Mouse (Mus musculus) bone marrow macrophage, adult 2 months (primary cell): ENCODE results near the gene Phf7. TPM values are rescaled to one million over a fixed set of nuclear protein-coding genes. Genes with fewer than 3 reads are reported as not detected.
A peak's percentile ranks its signal among the peaks of the same experiment; 100 is the strongest.

Source experiments
- H3K27ac ChIP-seq: 2 replicates; pipeline ENCODE4 v1.5.1; 2012; ENCODE audit warnings: low read depth, low read length; ENCODE audit not compliant: insufficient read depth
- H3K4me1 ChIP-seq: 2 replicates; pipeline ENCODE4 v1.6.1; 2012; ENCODE audit warnings: low read length; ENCODE audit not compliant: control insufficient read depth, insufficient read depth
- H3K4me3 ChIP-seq: 2 replicates; pipeline ENCODE4 v1.5.1; 2012; ENCODE audit warnings: mild to moderate bottlenecking, low read length, moderate library complexity; ENCODE audit not compliant: insufficient read depth
- CTCF ChIP-seq: IDR thresholded peaks from 2 replicates; pipeline ENCODE4 v1.5.1; 2012; ENCODE audit warnings: low read depth, mild to moderate bottlenecking, low read length, moderate library complexity
- POLR2A ChIP-seq: IDR thresholded peaks from 2 replicates; pipeline ENCODE4 v1.6.1; 2012; ENCODE audit warnings: mild to moderate bottlenecking, low read depth, low read length, borderline replicate concordance
- polyA plus RNA-seq: library from polyadenylated mRNA; stranded (reverse); fragments of >200 nt; gene quantifications from 2 replicates; pipeline ENCODE4 v1.2.4, GENCODE M21; 2012; ENCODE audit not compliant: missing spikeins, insufficient read depth, insufficient read length

Phf7 gene
- 10.5 and 13.2 TPM in 2 replicates for polyA plus RNA-seq

- Histone ChIP-seq H3K4me1 (peaks cover 8% of the 10 kb centered on the region), H3K27ac (peak within 1 kb of the TSS; percentile 94), H3K4me3 (peak within 1 kb of the TSS; percentile 91)
- no peak for TF ChIP-seq CTCF
- TF ChIP-seq POLR2A: no peak
Observed at GRCm38 (mm10) chr14:31251084-31251604, at the start of gene Phf7, which contains the start of gene Bap1. TSS of gene Phf7 (minus strand) at chr14:31251317. TSS of gene Bap1 (plus strand) at chr14:31251450.

GRCm38 (mm10) chr14:31285728-31286127 lies 34.6 kb upstream of the Phf7 start:
- no peak for TF ChIP-seq POLR2A
- no peak for TF ChIP-seq CTCF
- Histone ChIP-seq H3K27ac (no peak overlapping the region), H3K4me1 (no peaks in the 10 kb centered on the region), H3K4me3 (no peak overlapping the region)

GRCm38 (mm10) chr14:31272164-31272563 lies 21.0 kb upstream of the Phf7 start:
- Histone ChIP-seq H3K27ac (no peak overlapping the region), H3K4me3 (no peak overlapping the region), H3K4me1 (no peaks in the 10 kb centered on the region)
- no peak for TF ChIP-seq POLR2A
- TF ChIP-seq CTCF: peak; percentile 74; the same call in 1 of the 2 replicates

DNA sequence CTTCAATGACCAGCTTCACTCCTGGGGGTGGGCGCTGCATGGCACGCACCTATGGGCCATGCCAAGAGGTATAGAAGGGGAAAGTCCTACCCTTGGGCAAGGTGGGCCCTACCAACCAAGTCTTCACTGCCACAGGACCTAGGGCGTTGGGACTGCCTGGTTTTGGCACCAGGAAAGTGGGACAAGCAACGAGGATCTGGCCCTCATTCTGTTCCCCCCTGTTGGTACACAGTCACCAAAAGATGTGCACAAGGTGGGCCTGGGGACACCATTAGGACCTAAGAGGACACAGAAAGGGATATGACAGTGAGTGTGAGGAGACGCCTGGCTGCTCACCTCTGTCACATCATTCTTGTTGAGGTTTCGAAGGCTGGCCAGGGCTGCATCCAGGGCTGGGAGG lies 20.0 kb upstream of the Phf7 start:
- TF ChIP-seq CTCF: no peak
- TF ChIP-seq POLR2A: no peak
- H3K27ac ChIP-seq: no peak overlapping the region

GRCm38 (mm10) chr14:31269456-31270100 lies 18.5 kb upstream of the Phf7 start:
- TF ChIP-seq CTCF: no peak
- TF ChIP-seq POLR2A: no peak
- Histone ChIP-seq H3K4me3 (no peak overlapping the region), H3K4me1 (no peaks in the 10 kb centered on the region), H3K27ac (no peak overlapping the region)

More for the DNA sequence above, 20.0 kb upstream of the Phf7 start:
- H3K4me3 ChIP-seq: no peak overlapping the region
- no peaks in the 10 kb centered on the region for H3K4me1 ChIP-seq

DNA sequence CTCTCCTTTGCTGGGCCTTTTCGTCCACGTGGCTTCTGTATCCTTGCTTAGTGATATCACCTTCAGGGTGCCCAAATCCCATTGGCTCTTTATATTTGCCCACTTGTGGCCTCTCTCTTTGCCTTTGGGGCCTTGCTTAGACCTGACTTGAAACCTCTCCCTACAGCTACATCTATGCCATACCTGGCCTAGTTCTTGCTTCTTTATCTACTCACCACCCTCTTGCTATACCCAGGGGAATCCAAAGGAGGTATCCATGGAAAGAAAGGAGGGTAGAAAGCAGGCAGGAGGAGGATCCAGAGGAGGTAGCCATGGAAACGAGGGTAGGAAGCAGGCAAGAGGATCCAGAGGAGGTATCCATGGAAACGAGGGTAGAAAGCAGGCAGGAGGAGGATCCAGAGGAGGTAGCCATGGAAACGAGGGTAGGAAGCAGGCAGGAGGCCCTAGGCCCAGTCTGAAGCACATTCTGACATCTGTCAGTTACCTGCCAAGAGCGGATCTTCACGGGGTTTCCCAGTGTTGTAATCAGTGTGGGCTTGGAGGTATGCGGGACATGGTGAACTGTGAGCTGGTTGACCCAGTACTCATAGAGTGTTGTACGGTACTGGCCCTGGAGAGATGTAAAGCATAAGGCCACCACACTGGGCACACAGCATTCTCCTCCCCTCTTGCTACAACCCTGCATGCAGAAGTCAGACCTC lies 17.3 kb upstream of the Phf7 start:
- Histone ChIP-seq H3K4me3 (no peak overlapping the region), H3K27ac (no peak overlapping the region), H3K4me1 (no peaks in the 10 kb centered on the region)
- TF ChIP-seq CTCF: no peak
- no peak for TF ChIP-seq POLR2A

DNA sequence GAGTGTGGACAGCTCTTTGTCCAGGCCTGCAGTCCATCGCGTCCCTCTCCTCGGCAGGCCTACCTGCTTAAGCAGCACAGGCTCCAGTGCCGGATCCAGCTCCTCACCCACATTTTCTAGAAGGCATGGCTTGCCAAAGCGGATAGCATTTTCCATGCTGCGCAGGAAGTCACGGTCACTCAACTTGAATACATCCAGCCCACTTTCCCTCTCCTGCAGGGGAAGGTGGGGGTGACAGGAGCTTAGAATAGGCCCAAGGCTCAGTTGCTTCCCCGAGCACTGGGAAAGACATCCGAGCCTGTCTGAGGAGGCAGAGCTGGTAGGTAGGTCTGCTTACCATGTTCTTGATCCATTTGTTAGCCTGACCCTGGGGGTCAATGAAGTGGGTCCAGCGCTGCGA lies 16.5 kb upstream of the Phf7 start:
- no peak overlapping the region for H3K27ac ChIP-seq
- H3K4me3 ChIP-seq: no peak overlapping the region
- TF ChIP-seq CTCF (no peak), POLR2A (no peak)
- no peaks in the 10 kb centered on the region for H3K4me1 ChIP-seq

DNA sequence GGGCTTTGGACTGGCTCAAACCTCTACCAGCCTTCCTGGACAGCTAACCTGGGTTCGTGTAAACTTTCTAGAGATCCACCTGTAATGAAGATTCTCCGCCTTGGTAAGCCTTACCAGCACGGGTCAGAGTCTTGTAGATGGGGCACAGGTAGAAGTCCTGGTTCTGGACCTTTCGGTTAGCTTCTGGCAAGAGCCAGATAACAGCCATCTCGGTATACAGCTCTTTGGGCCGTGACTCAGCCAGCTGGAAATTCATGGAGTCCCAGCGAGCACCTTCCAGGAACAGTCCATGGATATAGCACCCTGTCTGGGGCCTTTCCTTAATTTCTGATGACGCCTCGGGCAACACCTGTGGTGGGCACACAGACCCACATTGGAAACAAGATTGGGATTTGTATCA lies 9.8 kb upstream of the Phf7 start:
- H3K4me1 ChIP-seq: no peaks in the 10 kb centered on the region
- TF ChIP-seq CTCF: no peak
- TF ChIP-seq POLR2A: no peak
- no peak overlapping the region for H3K27ac ChIP-seq
- no peak overlapping the region for H3K4me3 ChIP-seq

GRCm38 (mm10) chr14:31260374-31260773 lies 9.3 kb upstream of the Phf7 start:
- Histone ChIP-seq H3K4me1 (no peaks in the 10 kb centered on the region), H3K4me3 (no peak overlapping the region), H3K27ac (no peak overlapping the region)
- TF ChIP-seq POLR2A: no peak
- TF ChIP-seq CTCF: no peak
